Mouse (Mus musculus) brain, embryonic 14.5 days (tissue): ENCODE measurements around the gene Pik3cb. TPM values are rescaled to one million over a fixed set of nuclear protein-coding genes. Genes with fewer than 3 reads are reported as not detected.
A peak's percentile ranks its signal among the peaks of the same experiment; 100 is the strongest.

ENCODE experiments used
- DNase-seq: peaks from one replicate; pipeline ENCODE4 v3.0.0-alpha.2; 2011; ENCODE audit warnings: low read depth
- CTCF ChIP-seq: fragments of 200-500 bp; IDR thresholded peaks from 2 replicates; pipeline ENCODE4 v1.5.1; 2012; ENCODE audit warnings: inconsistent platforms, mild to moderate bottlenecking, moderate library complexity, borderline replicate concordance; ENCODE audit not compliant: insufficient read depth, insufficient read length; ENCODE audit errors: extremely low read depth
- POLR2A ChIP-seq: fragments of 200-500 bp; IDR thresholded peaks from 2 replicates; pipeline ENCODE4 v1.6.1; 2012; ENCODE audit warnings: mild to moderate bottlenecking, inconsistent platforms, borderline replicate concordance; ENCODE audit not compliant: poor library complexity, insufficient read depth, insufficient read length, severe bottlenecking; ENCODE audit errors: extremely low read depth
- polyA plus RNA-seq: library from polyadenylated mRNA; depleted of rRNA; stranded (reverse); fragments of >200 nt; gene quantifications from 2 replicates; pipeline ENCODE4 v1.2.3, GENCODE M21; 2012

Pik3cb gene
- polyA plus RNA-seq, 1 experiment: 8.6 TPM

GRCm38 (mm10) chr9:99044761-99045160 lies 95.7 kb downstream of the Pik3cb start:
- peak; percentile 68 for DNase-seq
- TF ChIP-seq POLR2A (no peak), CTCF (no peak)

- TF ChIP-seq POLR2A (no peak), CTCF (no peak)
- no peak for DNase-seq
These were observed 97.8 kb downstream of the Pik3cb start for GRCm38 (mm10) chr9:99042641-99043040.

GRCm38 (mm10) chr9:99041994-99042393 lies 98.4 kb downstream of the Pik3cb start:
- no peak for TF ChIP-seq CTCF
- TF ChIP-seq POLR2A: no peak
- no peak for DNase-seq

GRCm38 (mm10) chr9:99035575-99035974 lies 104.8 kb downstream of the Pik3cb start, which contains the start of gene Gm1123:
TSS of gene Gm1123 (minus strand) at chr9:99035715.
- no peak for DNase-seq
- TF ChIP-seq POLR2A (no peak), CTCF (no peak)

GRCm38 (mm10) chr9:99034111-99034510 lies 106.3 kb downstream of the Pik3cb start:
- TF ChIP-seq POLR2A: no peak
- no peak for DNase-seq

GRCm38 (mm10) chr9:99032031-99032430 lies 108.4 kb downstream of the Pik3cb start:
- DNase-seq: no peak
- TF ChIP-seq CTCF: no peak
- no peak for TF ChIP-seq POLR2A

- DNase-seq: no peak
- TF ChIP-seq POLR2A (no peak), CTCF (no peak)
These were observed 118.7 kb downstream of the Pik3cb start for GRCm38 (mm10) chr9:99021751-99022150.

- no peak for DNase-seq
These were observed 119.3 kb downstream of the Pik3cb start for GRCm38 (mm10) chr9:99021166-99021565.

GRCm38 (mm10) chr9:99017679-99018078 lies 122.7 kb downstream of the Pik3cb start:
- no peak for TF ChIP-seq POLR2A
- no peak for TF ChIP-seq CTCF
- DNase-seq: no peak

More at GRCm38 (mm10) chr9:99021166-99021565, 119.3 kb downstream of the Pik3cb start:
- TF ChIP-seq POLR2A: no peak
- TF ChIP-seq CTCF: no peak

GRCm38 (mm10) chr9:99016759-99017158 lies 123.7 kb downstream of the Pik3cb start:
- DNase-seq: no peak
- no peak for TF ChIP-seq POLR2A
- no peak for TF ChIP-seq CTCF

GRCm38 (mm10) chr9:99016301-99016700 lies 124.1 kb downstream of the Pik3cb start:
- no peak for DNase-seq
- TF ChIP-seq POLR2A (no peak), CTCF (no peak)

- DNase-seq: no peak
- TF ChIP-seq POLR2A: no peak
- no peak for TF ChIP-seq CTCF
These were observed 130.6 kb downstream of the Pik3cb start for GRCm38 (mm10) chr9:99009898-99010199.
